Mouse (Mus musculus) heart, postnatal 14 days (tissue): ENCODE data around the gene Atp13a1. TPM values are rescaled to one million over a fixed set of nuclear protein-coding genes. Genes with fewer than 3 reads are reported as not detected.

Source experiments
- DNase-seq, 2 experiments: peaks; one replicate each; pipeline ENCODE4 v3.0.0; 2021 to 2022
- intact Hi-C: fragments of 180-260 bp; cut with DNase I; formaldehyde crosslinking; loops from one replicate; pipeline ENCODE4 v1.15.1; 2025
- total RNA-seq, 2 experiments: library from RNA; stranded (reverse); gene quantifications; 2 replicates each; pipeline ENCODE4 v1.2.3; 2021

Atp13a1 gene
- total RNA-seq, 2 experiments from 2014 or later: 17.8 to 19.3 TPM

DNA sequence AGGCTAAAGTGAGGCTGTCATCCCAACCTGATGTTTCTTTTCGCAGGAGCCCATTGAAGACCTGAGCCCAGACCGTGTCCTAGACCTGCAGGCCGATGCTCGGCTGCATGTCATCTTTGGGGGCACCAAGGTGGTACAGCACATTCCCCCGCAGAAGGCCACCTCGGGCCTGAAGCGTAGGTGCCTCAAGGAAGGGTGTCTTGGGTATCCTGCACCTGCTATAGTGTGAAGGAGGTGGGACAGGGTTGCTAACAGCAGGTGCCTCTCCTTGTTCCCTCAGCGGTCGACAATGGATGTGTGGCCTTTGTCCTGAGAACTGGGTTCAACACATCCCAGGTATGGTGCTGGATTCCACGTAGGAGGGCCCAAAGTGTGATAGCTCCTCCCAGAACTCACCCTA is 6.7 kb downstream of the Atp13a1 start:
- DNase-seq: no peak
- intact Hi-C loops: no loop called here

DNA sequence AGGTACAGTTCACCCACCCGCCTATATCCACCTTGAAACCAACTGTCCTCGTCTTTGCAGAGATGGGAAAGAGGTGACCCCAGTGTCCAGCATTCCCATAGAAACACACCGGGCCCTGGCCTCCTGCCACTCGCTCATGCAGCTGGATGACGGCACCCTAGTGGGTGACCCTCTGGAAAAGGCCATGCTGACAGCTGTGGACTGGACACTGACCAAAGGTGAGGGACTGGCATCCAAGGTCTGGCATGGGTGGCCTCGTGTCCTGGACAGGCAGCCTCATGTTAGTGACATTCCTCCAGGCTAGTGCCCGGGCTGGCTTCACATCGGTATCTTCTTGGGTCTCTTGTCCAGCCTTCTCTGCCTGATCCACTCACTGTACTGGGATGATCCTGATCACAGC is 8.3 kb downstream of the Atp13a1 start:
- DNase-seq: peak in 1 of 2 experiments; percentile 1
- intact Hi-C loops: no loop called here

DNA sequence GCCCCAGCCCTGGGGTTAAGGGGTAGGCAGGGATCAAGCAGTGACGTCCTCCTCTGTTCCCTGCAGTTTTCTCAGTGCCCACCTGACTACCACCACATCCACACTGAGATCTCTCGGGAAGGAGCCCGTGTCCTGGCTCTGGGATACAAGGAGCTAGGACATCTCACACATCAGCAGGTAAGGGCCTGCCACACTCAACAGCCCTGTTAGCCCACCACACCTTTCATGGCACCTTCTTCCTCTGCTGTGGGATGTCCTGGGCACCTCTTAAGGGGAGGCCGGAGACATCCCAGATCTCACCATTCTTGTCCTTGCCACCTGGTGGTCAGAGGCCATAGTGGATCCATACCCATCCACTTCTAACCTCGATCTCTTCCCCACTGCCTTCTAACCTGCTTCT is 9.0 kb downstream of the Atp13a1 start:
- DNase-seq: peak in 1 of 2 experiments; percentile 0
- intact Hi-C loops: no loop called here

- DNase-seq: peak in 1 of 2 experiments; percentile 0
- intact Hi-C loops: no loop called here
Measured at GRCm38 (mm10) chr8:69801796-69802195, 10.8 kb downstream of the Atp13a1 start.

GRCm38 (mm10) chr8:69802216-69802615 is 11.3 kb downstream of the Atp13a1 start:
- intact Hi-C loops: no loop called here
- peak in 1 of 2 experiments; percentile 0 for DNase-seq

DNA sequence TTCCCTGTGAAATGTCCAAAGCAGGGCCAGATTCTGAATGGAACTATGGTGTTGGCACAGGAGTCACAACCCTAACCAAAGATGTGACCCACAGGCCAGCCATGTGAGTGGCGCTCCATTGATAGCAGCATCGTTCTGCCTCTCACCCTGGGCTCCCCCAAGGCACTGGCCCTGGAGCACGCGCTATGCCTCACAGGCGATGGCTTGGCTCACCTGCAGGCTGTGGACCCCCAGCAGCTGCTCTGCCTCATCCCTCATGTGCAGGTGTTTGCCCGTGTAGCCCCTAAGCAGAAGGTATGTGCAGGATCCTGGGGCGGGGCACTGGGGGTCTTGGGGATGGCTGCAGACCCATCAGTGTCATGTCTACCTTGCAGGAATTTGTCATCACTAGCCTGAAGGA is 12.4 kb downstream of the Atp13a1 start:
- intact Hi-C loops: no loop called here
- DNase-seq: no peak

- intact Hi-C loops: no loop called here
- no peak for DNase-seq
Measured at GRCm38 (mm10) chr8:69804537-69804936, 13.6 kb downstream of the Atp13a1 start.

- intact Hi-C loops: no loop called here
- DNase-seq: no peak
Measured at GRCm38 (mm10) chr8:69805086-69805485, 14.1 kb downstream of the Atp13a1 start.

GRCm38 (mm10) chr8:69805491-69805890 is 14.5 kb downstream of the Atp13a1 start:
- intact Hi-C loops: no loop called here
- no peak for DNase-seq

DNA sequence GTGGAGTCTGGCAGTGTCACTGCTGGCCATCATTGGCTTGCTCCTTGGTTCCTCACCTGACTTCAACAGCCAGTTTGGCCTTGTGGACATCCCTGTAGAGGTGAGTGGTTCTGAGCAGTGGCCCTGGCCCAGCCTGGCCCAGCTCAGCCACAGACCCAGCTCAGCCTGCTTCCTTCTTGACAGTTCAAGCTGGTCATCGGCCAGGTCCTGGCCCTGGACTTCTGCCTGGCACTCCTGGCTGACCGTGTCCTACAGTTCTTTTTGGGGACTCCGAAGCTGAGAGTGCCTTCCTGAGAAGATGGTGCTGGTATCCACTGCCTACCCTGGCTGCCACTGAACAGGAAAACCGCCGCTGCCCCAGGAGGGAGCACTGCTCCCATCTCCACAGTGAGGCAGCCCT is 16.3 kb downstream of the Atp13a1 start:
- no peak for DNase-seq
- intact Hi-C loops: no loop called here

GRCm38 (mm10) chr8:69808094-69808863 is 17.3 kb downstream of the Atp13a1 start, which contains the start of gene Gmip:
Gmip (plus strand) TSS chr8:69808679.
- peak; percentile 76 to 81 for DNase-seq
- intact Hi-C loops: no loop called here

GRCm38 (mm10) chr8:69808864-69809403 is 18.0 kb downstream of the Atp13a1 start:
- intact Hi-C loops: no loop called here

DNA sequence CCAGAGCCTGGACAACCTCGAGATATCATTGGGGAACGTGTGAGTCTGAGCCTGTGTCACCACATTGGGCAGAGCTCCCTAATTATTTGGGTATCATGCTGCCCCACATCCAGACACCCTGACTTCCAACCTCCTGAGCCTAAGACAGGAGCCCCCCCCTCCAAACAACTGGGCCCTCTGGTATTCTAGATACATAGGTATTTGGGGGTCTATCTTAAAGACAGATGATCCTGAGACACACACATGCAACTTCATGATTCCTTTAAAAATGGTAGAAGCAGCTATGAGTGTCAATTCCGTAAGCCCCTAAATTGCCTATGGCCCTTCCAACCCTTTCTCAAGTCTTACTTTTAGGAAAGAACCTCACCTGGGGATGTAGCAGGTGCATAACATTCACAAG is 18.9 kb downstream of the Atp13a1 start:
- intact Hi-C loops: no loop called here

More at GRCm38 (mm10) chr8:69808864-69809403, 18.0 kb downstream of the Atp13a1 start:
- no peak for DNase-seq

DNA sequence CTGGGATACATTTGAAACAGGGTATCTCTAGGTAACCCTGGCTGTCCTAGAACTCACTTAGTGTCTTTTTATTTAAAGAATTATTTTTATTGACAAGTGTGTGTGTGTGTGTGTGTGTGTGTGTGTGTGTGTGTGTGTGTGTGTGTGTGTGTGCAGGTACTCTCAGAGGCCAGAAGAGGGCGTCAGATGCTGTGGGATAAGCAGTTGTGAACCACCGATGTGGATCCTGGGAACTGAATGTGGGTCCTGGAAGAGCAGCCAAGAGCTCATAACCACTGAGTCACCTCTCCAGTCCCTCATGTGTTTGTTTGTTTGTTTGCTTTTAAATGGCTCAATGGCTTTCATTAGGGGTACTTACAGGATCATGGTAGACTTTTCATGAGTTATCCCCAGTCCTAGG is 23.9 kb downstream of the Atp13a1 start:
- DNase-seq: no peak
- intact Hi-C loops: no loop called here

More for the DNA sequence above, 18.9 kb downstream of the Atp13a1 start:
- no peak for DNase-seq

- no peak for DNase-seq
- intact Hi-C loops: no loop called here
Measured at GRCm38 (mm10) chr8:69815396-69815795, 24.4 kb downstream of the Atp13a1 start.

GRCm38 (mm10) chr8:69820466-69820865 is 29.5 kb downstream of the Atp13a1 start:
- intact Hi-C loops: no loop called here
- DNase-seq: no peak

DNA sequence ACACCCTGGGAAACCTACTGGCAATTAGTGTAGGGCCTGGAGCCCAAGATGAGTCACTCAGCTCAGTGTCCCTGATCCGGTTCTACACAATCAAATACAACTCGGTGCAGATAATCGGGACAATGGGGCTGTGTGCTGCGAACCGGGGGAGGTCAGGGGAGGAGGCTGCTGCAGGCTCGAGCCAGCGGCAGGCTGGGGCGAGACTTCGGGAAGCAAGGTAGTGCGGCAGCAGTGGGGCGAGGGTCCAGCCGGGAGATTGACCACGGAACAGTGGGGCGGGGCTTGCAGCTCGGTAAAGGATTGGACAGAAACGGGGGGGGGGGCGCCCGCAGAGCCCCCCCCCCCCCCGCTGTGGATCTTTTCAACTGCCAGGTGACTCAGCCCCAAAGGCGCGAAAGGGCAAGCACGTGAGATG is 31.0 kb downstream of the Atp13a1 start:
- peak in 1 of 2 experiments; percentile 23 for DNase-seq
- intact Hi-C loops: no loop called here

GRCm38 (mm10) chr8:69822386-69823191 is 31.6 kb downstream of the Atp13a1 start, which contains the start of gene Lpar2:
Lpar2 (plus strand) TSS chr8:69822429.
- intact Hi-C loops: no loop called here
- DNase-seq: peak in 1 of 2 experiments; percentile 28

DNA sequence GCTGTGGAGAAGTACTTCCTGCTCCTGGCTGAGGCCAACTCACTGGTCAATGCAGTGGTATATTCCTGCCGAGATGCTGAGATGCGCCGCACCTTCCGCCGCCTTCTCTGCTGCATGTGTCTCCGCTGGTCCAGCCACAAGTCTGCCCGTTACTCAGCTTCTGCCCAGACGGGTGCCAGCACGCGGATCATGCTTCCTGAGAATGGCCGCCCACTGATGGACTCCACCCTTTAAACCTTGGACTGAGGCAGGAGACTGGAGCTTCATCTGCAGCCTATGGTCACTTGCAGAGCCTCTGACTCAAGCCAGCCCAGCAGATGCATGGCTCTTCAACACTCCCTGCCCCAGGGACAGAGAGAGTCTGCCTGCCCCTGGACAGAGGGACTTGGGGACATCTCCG is 35.4 kb downstream of the Atp13a1 start:
- intact Hi-C loops: no loop called here
- DNase-seq: no peak

DNA sequence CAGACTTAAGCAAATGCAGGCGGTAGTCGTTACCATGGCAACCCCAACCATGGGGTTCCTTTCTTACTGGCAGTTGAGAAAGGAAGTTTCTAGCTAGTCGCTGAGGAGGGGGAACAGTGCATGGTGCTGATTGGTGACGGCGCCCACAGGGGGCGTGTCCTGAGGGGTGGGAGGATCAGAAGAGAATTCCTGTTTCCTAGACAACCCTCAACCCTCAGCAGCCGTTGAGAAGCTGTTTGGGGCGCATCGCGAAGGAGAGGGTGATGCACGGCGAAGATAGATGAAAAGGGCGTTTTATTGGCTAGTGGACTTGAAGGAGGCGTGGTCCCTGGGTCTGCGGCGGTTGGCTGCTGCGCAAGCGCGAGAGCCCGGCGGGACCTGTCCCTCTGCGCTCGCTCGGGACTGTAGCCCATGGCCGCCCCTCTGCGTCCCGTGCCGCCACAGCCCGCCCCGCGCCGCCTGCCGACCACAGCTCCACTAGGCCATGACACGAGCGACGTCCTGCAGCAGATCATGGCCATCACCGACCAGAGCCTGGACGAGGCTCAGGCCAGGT is 41.4 kb downstream of the Atp13a1 start, which contains the start of gene Pbx4:
Pbx4 (plus strand) TSS at position 194 of the 556 bp plus-strand sequence.
- peak; percentile 78 to 80 for DNase-seq
- intact Hi-C loops: no loop called here
